17 mouse cellular contexts compared by ENCODE assay signal in the genomic region with DNA sequence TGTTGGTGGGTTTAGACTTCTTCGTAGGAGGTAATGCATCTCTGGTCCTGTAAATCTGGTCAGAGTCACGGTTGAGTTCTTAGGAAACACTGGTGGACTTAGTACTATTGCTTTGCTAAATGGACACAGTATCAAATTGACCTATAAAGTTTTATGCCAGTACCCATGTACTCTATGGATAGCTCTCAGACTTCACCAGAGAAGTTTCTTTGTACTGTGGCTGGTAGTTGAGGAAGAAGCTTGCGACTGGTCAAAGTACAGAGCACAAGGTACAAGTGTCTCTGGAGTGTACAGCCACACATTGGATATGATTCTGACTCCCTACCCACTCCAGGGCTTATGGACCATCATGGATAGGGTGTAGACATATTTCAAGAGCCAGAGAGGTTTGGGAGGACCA.
"Had no signal": no experiment of that assay in that cellular context is flagged by ENCODE, and none has a peak within 500 bp of the region (broad histone marks: within the 10 kb centered on the region; RNA-seq: fewer than 3 reads in every experiment).

No protein-coding gene starts in this region.

- H3K27me3 ChIP-seq: lung, embryonic 15.5 days; megakaryocyte, embryonic 14.5 days; midbrain, embryonic 13.5 days; midbrain, embryonic 15.5 days; neural tube, embryonic 12.5 days had no signal

- H3K9ac ChIP-seq: liver, postnatal 0 days; lung, embryonic 15.5 days; midbrain, embryonic 13.5 days; midbrain, embryonic 15.5 days; neural tube, embryonic 12.5 days had no signal

- H3K9me3 ChIP-seq: lung, embryonic 15.5 days; megakaryocyte, embryonic 14.5 days; midbrain, embryonic 13.5 days; midbrain, embryonic 15.5 days; neural tube, embryonic 12.5 days had no signal

- DNase-seq: liver, postnatal 0 days; lung, adult 2 months; lung, postnatal 14 days; lung, postnatal 36 days; right cerebral cortex, postnatal 14 days; spleen, adult 18-20 months; thymus, adult 18-20 months; thymus, postnatal 14 days; thymus, postnatal 36 days had no signal

- H3K4me1 ChIP-seq: lung, embryonic 15.5 days; megakaryocyte, embryonic 14.5 days; midbrain, embryonic 13.5 days; midbrain, embryonic 15.5 days; neural tube, embryonic 12.5 days had no signal

- H3K27ac ChIP-seq: lung, embryonic 15.5 days; macrophage; midbrain, embryonic 13.5 days; midbrain, embryonic 15.5 days; neural tube, embryonic 12.5 days had no signal

- ATAC-seq: liver, postnatal 0 days; lung, postnatal 0 days; midbrain, embryonic 13.5 days; midbrain, embryonic 15.5 days had no signal

- H3K4me2 ChIP-seq: lung, embryonic 15.5 days; midbrain, embryonic 11.5 days; midbrain, embryonic 13.5 days; midbrain, embryonic 15.5 days; neural tube, embryonic 12.5 days had no signal

- H3K4me3 ChIP-seq: lung, embryonic 15.5 days; megakaryocyte, embryonic 14.5 days; midbrain, embryonic 13.5 days; midbrain, embryonic 15.5 days; neural tube, embryonic 12.5 days had no signal
